Mouse (Mus musculus): Measurements from ENCODE around the gene Adgrg3.

- TF ChIP-seq CTCF (IDR thresholded peaks at IDR 0.05; ENCODE audit: low read depth, low read length) (no peak), GATA2 (IDR thresholded peaks at IDR 0.05; ENCODE audit: borderline replicate concordance, low read depth, low read length) (no peak), GATA1 (IDR thresholded peaks at IDR 0.05; ENCODE audit: borderline replicate concordance, low read length) (no peak), TAL1 (conservative IDR thresholded peaks at IDR 0.05; ENCODE audit: low read depth, low read length) (no peak), POLR2AphosphoS5 (IDR thresholded peaks at IDR 0.05; ENCODE audit: insufficient replicate concordance, low read depth, low read length) (0 out of 2 replicates have a peak, but pooled peaks have one; percentile 6)
Measured at GRCm38 (mm10) chr8:95016684-95017083, 808 bp upstream of the Adgrg3 start.
